Mouse (Mus musculus) ovary, postnatal 36 days (tissue): ENCODE data around the gene Tmem274.
"Not testable (repeated sequence)": the region's sequence is repeated elsewhere in the genome, so short reads cannot be mapped to it uniquely, and the experiment has no call there.

Experiments
- DNase-seq: peaks from one replicate; pipeline ENCODE4 v3.0.0; 2022; ENCODE audit warnings: low spot score, mixed read lengths

Tmem274 gene

DNA sequence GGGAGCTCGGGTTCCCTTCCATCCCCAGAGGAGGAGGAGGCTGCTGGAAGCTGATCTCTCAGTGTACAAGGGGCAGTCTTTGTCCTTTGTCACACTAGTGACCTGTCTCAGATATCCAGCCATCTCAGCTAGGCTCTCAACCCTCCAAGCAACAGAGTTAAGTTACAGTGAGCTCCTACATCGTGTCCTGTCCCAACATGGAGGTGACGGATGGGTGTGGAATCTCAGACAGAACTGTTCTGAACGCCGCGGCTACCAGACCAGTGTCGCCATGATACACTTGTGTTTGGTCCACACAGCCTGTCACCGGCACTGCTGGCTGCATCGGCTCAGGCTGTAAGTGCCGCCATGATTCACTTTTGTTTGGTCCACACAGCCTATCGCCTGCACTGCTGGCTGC is at the start of gene Tmem274:
Gene Tmem274, plus strand, starts transcription at position 301 of the 400 bp plus-strand sequence.
- no peak for DNase-seq

DNA sequence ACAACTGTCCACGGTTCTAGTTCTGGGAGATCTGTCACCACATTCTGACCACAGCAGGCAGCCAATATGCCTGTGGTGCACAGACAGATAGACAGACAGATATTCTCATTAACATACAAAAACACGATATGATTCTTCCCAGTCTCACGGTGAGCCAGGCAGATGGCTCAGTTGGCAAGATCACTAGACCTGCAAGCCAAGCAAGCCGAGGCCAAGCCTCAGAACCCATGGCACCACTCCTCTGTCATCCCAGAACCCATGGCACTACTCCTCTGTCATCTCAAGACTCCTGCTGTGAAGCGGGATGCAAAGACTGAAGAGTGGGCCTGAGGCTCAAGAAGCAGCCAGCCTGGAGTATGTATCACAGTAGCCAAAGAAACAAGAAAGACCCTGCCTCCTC is 47.6 kb upstream of the Tmem274 start:
- no peak for DNase-seq

DNA sequence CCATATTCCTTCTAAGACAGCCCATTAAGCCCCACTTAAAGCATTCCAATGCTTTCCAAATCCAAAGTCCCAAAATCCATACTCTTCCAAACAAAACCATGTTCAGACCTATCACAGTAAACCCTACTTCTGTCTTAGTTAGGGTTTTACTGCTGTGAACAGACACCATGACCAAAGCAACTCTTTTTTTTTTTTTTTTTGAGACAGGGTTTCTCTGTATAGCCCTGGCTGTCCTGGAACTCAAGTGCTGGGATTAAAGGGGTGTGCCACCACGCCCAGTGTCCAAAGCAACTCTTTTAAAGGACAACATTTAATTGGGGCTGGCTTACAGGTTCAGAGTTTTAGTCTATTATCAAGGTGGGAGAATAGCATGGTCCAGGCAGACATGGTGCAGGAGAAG is 45.3 kb upstream of the Tmem274 start:
- not testable (repeated sequence) for DNase-seq

DNA sequence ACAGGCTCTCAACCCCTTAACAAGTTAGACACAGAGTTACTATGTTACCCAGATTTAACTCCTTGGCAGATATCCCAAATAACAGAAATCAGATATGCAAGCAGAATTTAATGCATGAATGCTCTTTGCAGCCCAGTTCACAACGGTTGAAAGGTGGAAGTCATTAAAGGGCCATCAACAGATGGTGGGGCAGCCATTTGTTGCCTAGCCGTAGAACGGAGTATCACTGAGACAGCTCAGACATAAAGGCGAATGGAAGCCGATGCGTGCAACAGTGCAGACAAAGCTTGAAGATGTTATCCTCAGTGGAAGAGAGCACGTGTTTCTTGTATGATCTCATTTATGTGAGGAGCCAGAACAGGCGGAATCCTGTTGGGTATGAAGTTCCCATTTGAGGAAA is 36.6 kb upstream of the Tmem274 start:
- no peak for DNase-seq

DNA sequence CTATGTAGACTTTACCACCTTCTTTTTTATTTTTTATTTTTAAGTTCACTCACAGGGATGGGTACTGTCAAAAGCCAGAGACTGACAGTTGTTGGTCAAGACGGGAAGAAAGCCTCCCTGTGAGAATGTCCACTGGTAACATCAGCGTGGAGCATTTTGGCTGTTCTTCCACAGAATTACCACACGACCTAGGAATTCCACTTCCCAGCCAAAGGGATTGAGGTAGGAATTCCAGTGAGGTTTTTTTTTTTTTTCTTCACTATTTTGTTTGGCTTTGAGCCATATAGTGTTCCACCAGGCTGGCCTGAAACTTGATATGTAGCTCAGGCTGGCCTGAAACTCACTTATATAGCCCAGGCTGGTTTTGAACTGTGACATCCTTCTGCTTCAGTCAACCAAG is 34.7 kb upstream of the Tmem274 start:
- no peak for DNase-seq

DNA sequence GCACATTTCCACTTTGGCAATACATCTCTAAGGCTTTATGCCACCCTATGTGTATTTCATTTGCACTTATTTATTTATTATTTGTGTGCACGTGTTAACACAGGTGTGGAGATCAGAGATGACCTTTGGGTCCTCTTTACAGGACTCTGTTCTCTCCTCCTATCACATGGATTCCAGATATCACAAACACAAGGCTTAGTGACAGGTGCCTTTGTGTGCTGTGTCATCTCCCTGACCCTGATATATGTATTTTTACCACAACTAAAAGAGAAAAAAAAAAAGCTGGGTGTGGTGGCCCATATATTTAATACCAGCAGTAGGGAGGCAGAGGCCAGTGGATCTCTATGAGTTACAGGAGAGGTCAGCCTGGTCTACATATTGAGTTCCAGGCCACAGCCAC is 32.7 kb upstream of the Tmem274 start:
- DNase-seq: no peak

DNA sequence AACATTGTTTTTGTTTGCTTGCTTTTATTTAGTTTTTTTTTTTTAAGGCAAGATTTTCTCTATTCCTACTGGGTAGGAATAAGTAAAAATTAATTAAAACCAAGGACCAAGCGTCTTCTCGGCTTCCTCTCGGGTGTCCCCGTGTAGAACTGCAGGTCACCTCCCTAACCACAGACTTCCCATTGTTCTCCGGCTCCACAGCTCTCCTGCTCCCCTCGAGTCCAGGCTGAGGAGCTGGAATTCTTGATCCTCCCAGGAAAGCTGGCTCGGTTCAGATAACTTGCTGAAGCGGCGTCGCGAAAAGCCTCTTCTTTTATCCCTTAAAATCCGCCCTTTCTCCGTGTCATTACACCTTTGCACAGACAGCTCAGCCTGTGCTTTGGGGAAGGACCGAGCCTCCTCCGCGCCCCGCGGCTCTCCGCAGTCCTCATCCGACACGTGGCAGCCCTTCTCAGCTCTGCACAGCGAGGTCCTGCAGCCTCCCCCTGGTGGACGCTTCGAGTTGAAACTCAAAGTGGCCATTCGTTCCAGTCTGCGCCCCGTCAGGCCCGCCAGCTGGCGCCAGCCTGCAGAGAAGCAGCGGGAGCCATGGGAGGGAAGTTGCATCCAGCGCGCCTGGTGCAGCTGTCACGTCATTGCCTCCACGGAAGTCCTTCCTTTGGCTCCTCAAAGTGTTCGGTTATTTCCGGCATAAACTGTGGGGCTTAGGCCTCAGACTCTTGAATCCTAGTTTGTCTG is 32.0 kb upstream of the Tmem274 start:
- DNase-seq: peak; percentile 90

DNA sequence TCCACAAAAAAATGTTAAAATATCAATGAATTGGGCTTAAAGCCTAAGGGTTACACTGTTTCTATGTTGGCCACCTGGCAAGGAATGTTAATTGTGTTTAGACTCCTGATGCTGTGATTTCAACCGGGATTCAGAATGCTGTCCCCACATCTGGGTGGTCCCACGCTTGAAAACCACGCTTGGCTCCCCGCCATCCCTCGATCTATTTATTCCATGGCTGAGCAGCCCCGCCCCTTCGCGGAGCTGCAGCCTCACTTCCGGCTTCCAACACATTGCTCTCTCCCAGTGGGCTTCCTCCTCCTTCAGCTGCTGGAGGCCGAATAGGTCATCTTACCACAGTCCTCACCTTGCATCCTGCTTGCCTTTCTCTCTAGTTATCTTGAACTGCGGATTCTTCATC is 31.3 kb upstream of the Tmem274 start:
- peak; percentile 46 for DNase-seq

DNA sequence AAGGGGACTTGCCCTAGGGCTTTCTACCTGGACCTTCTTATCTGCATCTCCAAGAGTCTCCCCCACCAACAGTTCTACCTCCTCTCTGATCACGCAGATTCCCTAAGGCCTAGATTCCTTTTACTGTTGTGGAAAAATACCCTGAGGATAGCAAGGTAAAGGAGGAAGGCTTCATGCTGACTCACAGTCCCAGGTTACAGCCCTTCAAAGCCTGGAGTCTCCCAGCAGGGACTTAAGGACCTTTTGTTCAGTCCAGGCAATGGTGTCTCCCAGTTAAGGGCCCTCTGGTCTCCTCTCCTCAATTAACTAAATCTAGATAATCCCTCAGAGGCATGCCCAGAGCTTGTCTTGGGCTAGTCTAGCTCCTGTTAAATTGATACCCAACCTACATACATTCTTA is 30.9 kb upstream of the Tmem274 start:
- DNase-seq: no peak

DNA sequence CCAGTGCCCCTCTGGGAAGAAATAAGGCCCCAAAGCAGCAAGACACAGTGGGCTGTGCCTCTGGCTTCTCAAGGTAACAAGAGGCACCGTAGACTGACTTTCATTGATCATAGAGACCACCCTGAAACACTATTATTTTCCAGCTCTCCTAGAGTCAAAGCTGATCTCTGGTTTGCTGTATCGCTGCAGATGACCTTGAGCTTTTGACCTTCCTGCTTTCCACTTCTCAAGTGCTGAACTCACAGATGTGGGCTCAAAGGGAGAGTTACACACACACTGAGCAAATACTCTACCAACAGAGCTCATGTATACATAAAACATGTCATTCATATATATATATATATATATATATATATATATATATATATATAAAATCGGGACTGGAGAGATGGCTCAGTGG is 26.5 kb upstream of the Tmem274 start:
- no peak for DNase-seq

DNA sequence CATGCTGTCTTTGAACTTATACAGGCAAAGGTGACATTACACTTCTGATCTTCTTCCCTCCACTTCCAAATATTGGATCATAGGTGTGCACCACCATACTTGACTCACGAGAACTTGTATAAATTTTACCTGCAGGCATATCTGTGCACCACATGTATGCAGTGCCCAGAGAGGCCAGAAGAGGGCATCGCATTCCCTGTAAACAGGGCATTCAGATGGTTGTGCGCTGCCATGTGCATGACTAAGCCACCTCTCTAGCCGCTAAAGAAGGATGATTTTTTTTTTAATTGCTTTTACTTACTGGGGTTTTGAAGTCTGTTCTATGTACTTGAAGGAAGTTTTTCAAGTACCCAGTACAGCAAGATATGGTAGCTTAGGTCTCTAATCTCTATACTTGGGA is 23.5 kb upstream of the Tmem274 start:
- no peak for DNase-seq

DNA sequence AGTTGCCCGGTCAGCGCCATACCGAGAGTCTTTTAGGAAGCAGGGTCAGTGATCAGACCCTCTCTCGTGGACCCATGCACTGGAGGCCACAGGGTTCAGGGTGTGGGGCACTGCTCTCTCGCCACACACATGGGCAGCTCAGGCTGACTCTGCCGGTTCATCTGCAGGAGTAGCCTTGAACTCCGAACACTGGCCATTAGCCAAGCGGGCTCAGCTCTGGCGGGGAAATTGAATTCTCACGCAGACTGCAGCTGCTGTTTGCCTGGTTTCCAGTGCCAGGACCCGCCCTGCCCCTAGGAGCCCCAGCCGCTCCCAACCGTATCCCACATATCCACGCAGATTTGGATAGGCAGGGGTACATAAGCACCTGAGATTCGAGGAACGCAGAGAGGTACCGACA is 22.9 kb upstream of the Tmem274 start:
- DNase-seq: peak; percentile 36

DNA sequence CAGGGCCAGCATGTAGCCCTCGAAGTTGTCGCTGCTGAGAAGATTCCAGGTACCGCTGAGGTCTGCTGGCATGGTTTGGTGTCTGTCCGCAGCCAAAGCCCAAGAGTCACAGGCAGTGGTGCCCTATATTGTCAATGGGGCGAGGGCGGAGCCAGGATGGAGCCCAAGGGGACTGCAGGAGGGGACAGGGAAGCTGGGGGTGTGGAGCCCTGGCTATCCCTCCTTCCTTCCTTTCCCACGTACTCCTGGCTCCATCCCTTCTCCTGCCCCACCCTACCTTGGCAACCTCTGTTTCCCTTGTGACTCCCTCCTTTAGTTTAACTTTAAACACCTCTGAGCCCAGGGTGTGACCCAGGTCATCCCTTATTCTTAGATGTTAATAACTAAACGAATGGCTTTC is 22.3 kb upstream of the Tmem274 start, which contains the start of gene Rbp7:
Gene Rbp7, minus strand, starts transcription at position 100 of the 400 bp plus-strand sequence.
- peak; percentile 18 for DNase-seq

DNA sequence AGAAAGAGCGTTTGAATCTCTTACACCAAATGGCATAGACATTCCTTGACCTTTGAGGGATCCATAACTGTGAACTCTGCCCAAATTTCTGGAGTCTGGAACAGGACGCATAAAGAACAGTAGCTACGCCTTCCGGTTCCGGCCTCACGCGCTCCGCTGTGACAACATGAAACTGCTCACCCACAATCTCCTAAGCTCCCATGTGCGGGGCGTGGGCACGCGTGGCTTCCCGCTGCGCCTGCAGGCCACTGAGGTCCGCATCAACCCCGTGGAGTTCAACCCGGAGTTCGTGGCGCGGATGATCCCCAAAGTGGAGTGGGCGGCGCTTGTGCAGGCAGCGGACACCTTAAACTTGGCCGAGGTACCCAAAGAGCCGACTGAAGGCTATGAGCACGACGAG is 20.0 kb upstream of the Tmem274 start:
- not testable (repeated sequence) for DNase-seq

DNA sequence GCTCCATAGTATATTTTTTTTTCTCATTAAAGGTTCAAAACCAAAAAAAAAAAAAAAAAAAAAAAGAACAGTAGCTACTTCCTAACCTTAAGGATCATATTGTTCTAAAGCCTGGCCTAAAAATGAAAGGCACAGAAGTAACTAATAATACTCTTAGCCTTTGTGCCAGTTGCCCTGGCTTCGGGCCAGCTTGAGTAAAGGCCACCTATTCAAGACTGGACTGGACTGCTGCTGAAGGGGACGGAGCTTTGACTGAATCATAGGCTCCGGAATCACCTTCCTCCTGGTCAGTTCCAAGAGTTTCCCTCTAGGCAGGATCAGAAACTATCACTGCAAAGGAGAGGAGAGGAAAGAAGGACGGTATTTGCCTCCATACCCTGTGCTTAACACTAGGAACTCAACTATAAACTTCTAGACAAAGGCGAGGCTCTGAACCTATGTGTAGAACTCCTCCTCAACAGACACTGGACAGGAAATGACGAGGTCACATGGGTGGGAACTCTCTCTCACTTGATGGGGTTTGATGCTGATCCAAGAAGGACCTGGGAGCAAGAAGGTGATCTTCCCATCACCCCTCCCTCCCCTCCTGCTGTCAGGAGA is 19.2 kb upstream of the Tmem274 start:
- peak; percentile 46 for DNase-seq

DNA sequence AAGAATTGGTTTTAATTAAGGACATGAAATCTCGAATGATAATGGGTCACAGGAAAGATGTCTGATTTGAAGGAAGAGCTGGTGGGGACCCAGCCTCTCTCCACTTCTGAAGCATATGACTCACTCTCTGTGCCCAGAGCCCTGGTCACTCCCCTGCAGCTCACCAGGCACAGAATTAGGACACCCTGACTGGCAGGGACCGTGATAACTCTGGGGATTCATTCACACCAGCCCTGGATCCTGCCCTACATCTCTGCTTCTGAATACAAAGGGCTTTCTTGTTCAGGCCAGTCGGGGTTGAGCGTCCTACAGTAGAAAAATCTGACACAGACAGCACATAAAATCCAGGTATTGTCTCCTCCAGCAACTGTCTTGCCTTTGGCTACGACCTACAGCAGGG is 18.7 kb upstream of the Tmem274 start:
- no peak for DNase-seq

DNA sequence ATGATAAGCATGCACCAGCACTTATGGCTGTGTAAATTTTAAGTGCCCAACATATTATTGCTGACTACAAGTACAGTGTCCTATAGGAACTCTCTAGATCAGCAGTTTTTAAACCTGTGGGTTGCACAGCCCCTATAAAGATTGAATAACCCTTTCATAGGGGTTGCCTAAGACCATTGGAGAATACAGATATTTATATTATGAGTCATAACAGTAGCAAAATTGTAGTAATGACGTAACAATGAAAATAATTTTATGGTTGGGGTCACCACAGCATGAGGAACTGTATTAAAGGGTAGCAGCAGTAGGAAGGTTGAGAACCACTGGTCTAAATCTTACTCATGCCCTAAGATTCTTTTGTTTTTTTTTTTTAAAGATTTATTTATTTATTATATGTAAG is 17.8 kb upstream of the Tmem274 start:
- no peak for DNase-seq

DNA sequence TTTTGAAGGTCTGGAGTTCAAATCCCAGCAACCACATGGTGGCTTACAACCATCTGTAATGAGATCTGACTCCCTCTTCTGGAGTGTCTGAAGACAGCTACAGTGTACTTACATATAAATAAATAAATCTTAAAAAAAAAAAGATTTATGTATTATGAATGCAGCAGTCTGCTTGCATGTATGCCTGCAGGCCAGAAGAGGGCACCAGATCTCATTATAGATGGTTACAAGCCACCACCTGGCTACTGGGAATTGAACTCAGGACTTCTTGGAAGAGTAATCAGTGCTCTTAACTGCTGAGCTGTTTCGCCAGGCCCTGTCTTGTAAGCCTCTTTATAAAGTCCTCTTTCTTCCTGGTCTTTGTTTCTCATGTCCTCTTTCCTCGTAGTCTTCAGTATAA is 16.7 kb upstream of the Tmem274 start:
- DNase-seq: not testable (repeated sequence)

DNA sequence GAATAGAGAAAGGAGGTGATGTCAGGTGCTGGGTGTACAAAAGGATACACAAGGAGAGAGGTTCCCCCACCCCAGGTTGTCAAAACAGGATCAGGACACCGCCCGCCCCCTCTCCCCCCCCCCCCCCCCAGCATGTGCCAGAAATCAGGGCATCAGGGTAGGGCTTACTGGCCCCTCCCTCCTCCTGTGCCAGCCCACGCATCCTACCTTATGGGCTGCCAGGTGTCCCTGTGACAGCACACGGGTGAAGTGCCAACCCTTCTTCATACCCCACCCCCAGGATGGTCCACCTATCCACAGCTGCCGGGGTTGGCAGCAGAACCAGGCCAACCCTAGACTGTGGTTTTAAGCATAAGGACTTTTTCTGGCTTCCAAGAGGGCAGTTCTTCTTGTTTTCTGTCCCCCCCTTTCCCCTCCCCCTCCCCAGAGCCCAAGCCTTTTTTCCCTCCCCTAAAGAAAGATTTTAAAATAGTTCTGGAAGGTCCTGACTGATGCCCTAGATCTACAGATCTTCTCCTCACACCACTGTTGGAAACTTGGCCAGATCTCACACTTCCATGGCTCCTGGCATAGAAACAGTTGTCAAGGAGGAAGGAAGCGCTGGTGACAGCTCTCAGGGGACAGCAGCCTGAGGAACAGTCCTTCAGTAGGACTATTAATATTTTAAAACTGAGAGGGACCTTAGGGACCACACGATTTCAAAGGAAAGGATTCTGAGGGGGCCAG is 15.4 kb upstream of the Tmem274 start:
- DNase-seq: no peak

DNA sequence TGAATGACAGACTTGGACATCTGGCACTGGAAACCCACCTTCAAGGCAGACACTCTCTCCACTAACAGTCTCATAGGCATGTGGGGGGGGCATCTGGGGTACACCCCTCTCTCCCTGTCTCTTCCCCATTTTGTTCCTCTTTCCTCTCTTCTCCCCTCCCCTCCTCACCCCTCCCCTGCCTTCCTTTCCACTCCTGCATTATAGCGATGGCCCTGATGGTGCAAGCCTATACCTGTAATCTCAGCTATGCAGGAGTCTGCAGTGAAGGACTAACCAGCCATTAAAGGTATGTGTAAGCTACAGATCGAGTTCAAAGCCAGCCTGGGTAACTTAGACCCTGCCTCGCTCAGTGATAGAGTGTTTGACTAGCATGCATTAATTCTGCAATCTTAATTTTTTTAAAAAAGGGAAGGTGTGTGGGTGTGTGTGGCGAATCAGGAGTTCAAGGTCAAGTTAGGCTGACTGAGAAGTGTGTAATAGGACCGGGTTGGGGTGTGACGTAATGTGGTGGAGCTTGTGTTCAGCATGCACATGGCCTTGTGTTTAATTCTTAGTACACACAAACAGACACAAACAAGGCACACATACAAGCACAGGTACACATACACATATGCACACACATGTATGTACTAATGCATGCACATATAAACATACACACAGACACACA is 14.7 kb upstream of the Tmem274 start:
- no peak for DNase-seq

DNA sequence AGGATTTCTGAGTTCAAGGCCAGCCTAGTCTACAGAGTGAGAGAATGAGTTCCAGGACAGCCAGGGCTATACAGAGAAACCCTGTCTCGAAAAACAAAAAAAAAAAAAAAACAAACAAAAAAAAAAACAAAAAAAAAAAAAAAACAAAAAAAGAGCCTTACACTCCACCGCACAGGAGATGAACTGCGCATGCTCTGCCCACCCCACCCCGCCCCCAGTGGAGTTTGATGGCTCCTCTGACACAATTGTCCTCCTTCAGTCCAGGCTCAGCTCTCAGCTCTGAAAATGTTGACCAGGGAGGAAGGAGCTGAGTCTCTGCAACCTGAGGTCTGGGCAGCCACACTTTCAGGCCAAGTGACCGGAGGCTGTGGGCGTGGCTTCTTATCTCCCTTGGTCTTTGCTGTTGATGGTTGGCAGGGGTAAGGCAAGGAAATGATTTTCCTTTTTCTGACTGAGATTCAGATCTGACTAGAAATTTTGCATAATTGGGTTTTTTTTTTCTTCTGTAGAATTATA is 13.7 kb upstream of the Tmem274 start:
- DNase-seq: no peak

DNA sequence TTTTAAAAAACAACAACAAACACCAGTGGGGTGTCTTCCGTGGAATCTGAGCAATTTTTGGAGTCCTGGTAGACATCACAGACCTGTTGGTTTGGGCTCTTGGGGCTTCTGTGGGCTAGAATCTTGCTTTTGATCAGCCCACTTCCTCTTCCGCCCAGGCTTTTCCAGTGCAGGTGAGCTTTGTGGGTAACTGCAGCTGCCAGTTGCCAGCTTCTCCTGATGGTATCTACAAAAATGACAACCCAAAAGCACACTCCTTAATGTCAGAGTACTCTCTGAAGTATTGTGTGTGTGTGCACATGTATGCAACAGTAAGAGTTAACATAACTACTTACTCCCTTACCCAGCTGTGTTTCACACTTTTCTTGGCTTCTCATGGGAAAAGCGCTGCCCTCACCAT is 7.6 kb upstream of the Tmem274 start:
- no peak for DNase-seq
